Mouse (Mus musculus) layer of hippocampus, postnatal 10 days (tissue): Measurements from ENCODE around the gene Klc1. TPM values are rescaled to one million over a fixed set of nuclear protein-coding genes. Genes with fewer than 3 reads are reported as not detected.
"Not testable (repeated sequence)": the region's sequence is repeated elsewhere in the genome, so short reads cannot be mapped to it uniquely, and the experiment has no call there.

Experiments
- DNase-seq, 2 experiments: peaks; one replicate each; pipeline ENCODE4 v3.0.0; 2021; ENCODE audit warnings: low spot score in 2 of 2
- long read RNA-seq: library from polyadenylated mRNA; stranded (forward); transcript quantifications from one replicate; pipeline ENCODE4 v2.0.0, GENCODE M21; 2023
- total RNA-seq, 2 experiments: library from RNA; stranded (reverse); gene quantifications; 2 replicates each; pipeline ENCODE4 v1.2.3; 2021

Gene Klc1
- total RNA-seq: 100 to 1,000 TPM; 840 to 877 TPM
- long read RNA-seq, transcript Klc1-202 (14 exons, 2,272 nt): major isoform, 130 of 725 reads
- long read RNA-seq, partial matches to known transcripts: 119 of 725 reads
- long read RNA-seq, other reads (novel, unspliced or antisense): 467 of 725 reads

DNA sequence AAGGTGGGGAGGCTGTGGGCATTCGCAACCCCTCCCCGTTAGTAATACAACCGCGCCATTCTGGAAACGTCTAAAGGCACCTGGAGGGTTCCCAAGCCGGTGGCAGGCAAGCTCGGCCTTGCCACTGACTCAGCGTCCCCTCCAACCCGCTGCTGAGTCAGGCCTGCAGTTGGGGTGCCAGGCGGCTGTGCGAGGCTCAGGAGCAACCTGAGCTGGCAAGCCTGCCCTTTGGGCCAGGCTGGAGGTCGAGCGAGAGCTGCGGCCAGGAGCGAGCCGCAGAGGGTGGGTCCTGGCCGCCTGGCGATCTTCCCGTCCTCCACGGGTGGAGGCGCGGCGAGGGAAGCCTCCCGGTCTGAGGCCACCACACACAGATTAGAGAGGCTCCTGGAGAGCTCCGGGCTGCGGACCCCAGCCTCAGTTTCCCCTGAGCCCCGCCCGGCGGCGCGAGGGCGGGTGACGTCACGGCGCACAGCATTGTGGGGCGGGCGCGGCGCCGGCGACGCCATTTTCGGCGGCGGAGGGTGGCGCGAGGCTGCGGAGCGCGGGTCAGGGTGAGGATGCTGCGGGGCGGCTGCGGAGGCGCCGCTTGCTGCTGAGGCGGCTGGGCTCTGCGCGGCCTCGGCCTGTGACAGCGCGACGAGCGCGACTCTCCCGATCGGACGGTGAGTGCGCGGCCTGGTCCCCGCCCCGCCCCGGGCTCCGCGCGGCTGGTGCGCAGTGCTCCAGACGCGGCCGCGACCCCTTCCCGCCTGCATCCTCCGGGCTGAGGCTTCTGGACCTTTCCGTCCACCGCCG lies at the start of gene Klc1:
Gene Klc1 (plus strand): TSS at position 469 of the 795 bp plus-strand sequence.
- DNase-seq: peak; percentile 83 to 91

GRCm38 (mm10) chr12:111710091-111710490 lies 48.6 kb upstream of the Klc1 start:
- no peak for DNase-seq

GRCm38 (mm10) chr12:111712476-111712875 lies 46.2 kb upstream of the Klc1 start:
- DNase-seq: peak in 1 of 2 experiments; percentile 36

- DNase-seq: peak; percentile 85 to 92
Measured at GRCm38 (mm10) chr12:111713004-111713651, 45.5 kb upstream of the Klc1 start, which contains the start of the genes Bag5 and Apopt1. Bag5 (minus strand) TSS chr12:111713257. Apopt1 (plus strand) TSS chr12:111713261.

- DNase-seq: not testable (repeated sequence)
Measured at GRCm38 (mm10) chr12:111713880-111714279, 44.8 kb upstream of the Klc1 start.

DNA sequence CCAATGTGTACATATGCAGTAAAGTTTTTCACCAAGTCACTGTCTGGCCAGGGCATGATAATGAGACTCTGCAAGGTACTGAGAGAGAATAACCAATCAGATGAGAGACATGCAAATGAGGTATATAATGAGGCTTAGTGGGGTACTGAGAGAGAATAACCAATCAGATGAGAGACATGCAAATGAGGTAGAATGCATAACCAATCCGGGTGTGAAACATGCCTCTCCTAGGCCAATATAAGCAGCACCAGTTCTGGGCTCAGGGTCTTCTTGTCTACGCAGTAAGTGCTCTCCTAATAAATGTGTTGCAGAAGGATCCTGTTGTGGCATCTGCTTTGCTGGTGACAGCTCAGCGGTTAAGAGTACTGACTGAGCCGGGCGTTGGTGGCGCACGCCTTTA lies 42.1 kb upstream of the Klc1 start:
- DNase-seq: no peak

DNA sequence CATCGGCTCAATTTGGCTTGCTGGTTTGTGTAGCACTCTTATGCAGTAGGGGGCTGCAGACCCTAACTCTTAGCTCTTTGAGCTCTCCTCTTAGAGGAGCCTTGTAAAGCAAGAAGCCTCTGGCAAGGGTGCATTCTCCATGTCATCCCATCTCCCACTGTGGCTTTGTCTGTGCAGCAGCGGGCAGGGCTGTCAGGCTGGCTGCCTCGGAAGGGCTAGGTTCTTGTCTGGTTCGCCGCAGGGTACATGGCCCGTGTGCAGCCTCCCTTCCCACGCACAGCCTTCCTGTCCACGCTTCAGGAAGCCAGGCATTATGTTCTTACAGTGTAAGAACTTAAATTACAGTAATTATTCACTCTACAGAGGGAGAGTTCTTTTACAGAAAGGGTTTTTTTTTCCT lies 40.0 kb upstream of the Klc1 start:
- DNase-seq: no peak

- no peak for DNase-seq
Measured at GRCm38 (mm10) chr12:111720222-111720621, 38.4 kb upstream of the Klc1 start.

- peak; percentile 65 to 68 for DNase-seq
Measured at GRCm38 (mm10) chr12:111722654-111723053, 36.0 kb upstream of the Klc1 start.

GRCm38 (mm10) chr12:111724638-111725337 lies 33.9 kb upstream of the Klc1 start:
- DNase-seq: peak in 1 of 2 experiments; percentile 48

DNA sequence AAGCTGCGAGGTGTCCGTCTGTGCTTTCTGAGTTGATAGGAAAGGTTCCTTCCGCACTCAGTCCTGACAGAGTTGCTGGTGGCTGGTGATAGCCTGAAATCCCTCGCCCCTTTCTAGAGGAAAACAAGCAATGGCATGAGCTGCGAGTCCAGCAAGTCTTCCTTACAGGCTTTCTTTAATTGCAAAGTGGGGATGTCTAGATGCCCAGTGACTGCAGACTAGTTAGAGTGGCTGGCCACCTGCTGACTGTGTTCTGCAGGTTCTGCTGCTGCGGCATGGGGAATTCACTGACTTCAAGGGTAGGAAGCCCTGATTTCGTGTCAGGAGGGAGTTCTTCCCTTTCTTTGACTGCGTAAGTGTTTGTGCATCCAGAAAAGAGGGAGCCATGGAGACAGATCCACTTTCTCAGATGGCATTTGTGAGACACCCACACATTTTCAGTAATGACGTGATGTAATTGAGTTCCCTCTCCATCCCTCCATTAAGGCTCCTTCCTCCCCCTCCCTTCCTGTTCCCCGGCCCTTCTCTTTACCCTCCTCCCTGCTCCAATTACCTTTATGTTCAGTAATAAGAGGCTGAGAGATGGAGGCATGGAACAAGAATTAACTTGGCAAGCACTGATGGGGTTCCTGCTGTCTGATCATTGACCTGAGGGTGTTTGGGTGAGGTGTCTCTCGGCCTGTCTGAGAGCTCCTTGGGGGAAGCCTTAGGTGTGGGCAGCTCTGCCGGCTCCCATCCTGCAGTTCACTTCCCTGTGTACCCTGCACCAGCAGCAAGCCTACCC lies 33.1 kb upstream of the Klc1 start:
- peak in 1 of 2 experiments; percentile 47 for DNase-seq

DNA sequence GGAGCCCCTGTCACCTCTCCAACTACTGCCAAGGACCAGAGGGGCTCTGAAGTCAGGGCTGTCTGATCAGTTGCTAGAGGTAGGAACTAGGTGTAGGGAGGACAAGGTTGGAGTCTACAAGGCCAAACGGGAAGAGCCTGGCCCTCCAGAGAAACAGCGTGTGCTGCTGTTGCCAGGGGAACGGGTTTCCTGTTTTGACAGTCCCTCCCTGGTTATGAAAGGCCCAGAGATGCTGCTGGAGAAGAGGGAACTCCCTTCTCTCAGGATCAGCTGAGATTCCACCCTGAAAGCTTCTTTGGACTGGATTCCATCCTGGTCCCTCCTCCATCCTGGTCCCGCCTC lies 32.6 kb upstream of the Klc1 start:
- peak in 1 of 2 experiments; percentile 52 for DNase-seq

GRCm38 (mm10) chr12:111727956-111728355 lies 30.7 kb upstream of the Klc1 start:
- DNase-seq: no peak

DNA sequence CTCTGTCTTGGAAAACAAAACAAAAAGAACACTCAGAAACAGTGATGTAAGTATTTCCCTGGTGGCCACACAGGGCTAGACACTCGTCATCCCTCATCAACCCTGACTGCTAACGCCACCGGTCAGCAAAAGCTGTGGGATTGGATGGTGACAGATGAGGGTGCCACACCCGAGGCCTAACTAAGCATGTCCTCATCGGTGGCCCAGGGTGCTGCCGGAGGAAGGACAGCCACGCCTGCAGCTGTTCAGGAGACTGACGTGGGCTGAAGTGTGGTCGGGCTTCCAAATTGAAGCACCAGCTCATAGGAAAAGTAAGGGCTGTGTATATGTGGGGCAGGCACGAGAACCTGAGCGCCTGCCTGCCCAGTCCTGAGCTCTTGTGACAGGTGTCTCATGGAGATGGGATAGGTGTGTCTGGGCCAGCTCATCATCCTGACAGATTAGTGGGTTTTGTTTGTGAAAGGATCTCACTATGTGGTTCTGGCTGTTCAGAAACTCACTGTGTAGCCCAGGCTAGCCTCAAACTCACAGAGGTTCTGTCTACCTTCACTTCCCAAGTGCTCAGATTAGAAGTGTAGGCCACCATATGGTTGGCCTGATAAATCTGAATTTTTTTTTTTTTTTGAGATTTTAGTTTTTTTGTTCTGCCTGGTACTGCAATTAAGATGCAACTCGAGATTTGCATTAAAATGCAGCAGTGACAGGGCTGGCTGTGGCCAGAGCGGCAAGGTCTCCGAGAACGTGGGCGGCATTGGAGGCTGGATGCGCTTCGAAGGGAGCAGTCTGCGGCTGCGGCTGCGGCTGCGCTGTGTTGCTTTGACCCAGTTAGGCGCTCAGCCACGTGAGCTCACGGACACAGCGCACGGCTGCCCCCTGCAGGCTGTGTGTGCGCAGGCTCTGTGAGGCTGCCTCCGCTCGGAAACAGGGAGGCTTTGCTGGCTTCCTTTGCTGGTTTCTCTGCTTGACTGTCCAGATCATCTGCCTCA lies 26.5 kb upstream of the Klc1 start:
- peak; percentile 88 to 91 for DNase-seq

GRCm38 (mm10) chr12:111732921-111733320 lies 25.7 kb upstream of the Klc1 start:
- DNase-seq: no peak

DNA sequence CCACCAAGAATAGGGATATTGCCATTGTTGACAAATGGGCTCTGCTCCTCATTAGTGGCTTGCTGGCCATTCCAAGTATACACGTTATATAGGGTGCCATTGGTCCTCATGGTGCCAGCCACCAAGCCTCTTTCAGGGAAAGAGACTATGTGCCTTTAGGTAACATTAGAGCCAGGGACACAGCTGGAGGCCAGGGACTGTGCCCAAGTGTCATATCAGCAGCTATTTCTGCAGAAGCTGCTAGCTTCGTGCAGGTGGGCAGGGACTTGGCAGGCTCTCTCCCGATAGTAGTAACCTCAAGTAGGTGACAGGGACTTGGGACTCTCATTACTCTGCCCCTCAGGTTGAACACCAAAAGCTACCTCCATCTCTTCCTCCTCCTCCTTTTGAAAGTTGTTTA lies 23.7 kb upstream of the Klc1 start:
- DNase-seq: no peak

DNA sequence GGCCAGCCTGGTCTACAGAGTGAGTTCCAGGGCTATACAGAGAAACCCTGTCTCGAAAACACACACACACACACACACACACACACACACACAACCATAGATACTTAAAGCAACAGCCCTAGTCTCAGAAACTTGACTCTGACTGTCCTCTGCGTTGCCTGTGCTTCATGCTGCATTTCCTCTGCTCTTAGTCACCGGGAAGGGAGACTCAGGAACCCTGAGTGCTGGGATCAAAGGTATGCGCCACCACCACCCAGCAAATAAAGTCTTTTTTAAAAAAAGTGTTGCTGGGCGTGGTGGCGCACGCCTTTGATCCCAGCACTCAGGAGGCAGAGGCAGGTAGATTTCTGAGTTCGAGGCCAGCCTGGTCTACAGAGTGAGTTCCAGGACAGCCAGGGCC lies 22.0 kb upstream of the Klc1 start:
- not testable (repeated sequence) for DNase-seq

DNA sequence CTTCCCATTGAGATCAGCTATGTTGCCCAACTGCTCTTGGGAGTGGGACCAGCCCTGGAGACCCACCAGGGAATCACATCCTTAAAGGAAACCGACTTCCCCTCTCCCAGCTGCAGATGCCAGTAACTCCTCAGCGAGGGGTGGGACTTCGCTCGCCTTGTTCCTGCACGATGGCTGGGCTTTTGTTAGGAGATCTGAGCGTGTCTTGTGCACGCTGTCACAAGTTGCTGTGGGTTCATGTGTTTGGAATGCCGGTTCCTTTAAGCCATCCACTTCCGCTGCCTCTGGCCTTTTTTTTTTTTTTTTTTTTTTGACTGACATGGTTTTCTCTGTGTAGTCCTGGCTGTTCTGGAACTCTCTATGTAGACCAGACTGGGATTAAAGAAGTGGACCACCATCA lies 21.3 kb upstream of the Klc1 start:
- DNase-seq: no peak

- DNase-seq: peak; percentile 73
Measured at GRCm38 (mm10) chr12:111738754-111739153, 19.9 kb upstream of the Klc1 start.

DNA sequence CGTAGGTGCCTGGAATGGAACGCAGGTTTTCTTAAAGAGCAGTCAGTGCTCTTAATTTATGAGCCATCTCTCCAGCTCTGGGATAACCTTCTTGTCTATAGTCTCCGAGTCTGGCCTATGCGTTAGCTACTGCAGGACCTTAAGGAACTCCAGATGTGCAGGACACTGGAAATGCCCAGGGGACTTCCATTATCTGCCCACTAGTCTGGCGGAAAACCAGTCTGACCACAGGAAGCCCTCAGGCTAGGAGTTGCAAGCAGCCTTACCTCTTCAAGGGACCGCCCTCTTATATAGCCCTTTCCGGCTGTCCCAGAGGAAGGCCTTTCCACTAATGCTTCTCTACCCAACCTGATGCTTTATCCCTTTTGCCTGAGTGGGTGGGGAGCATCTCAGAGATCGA lies 17.3 kb upstream of the Klc1 start:
- DNase-seq: no peak
